Mouse (Mus musculus): ENCODE results near the gene Gosr2.

- TF ChIP-seq CTCF (IDR thresholded peaks at IDR 0.05; ENCODE audit: control insufficient read depth, insufficient read depth, insufficient read length) = no peak
- no peak for TF ChIP-seq USF1 (IDR thresholded peaks at IDR 0.05; ENCODE audit: low read depth)
- TF ChIP-seq MYOD1 (IDR thresholded peaks at IDR 0.05; ENCODE audit: control insufficient read depth, insufficient read length, low read depth) = no peak
- TF ChIP-seq MAX (IDR thresholded peaks at IDR 0.05) = no peak
- TF ChIP-seq CEBPB (IDR thresholded peaks at IDR 0.05; ENCODE audit: low read depth) = no peak
Measured at GRCm38 (mm10) chr11:103653359-103653965, 44.2 kb downstream of the Gosr2 start.
